Mouse (Mus musculus): Measurements from ENCODE around the gene Rab31. TPM values are rescaled to one million over a fixed set of nuclear protein-coding genes. Genes with fewer than 3 reads are reported as not detected.

Gene Rab31
- total RNA-seq, 2 experiments from 2014 or later, result 50.2 to 51.1 TPM

DNA sequence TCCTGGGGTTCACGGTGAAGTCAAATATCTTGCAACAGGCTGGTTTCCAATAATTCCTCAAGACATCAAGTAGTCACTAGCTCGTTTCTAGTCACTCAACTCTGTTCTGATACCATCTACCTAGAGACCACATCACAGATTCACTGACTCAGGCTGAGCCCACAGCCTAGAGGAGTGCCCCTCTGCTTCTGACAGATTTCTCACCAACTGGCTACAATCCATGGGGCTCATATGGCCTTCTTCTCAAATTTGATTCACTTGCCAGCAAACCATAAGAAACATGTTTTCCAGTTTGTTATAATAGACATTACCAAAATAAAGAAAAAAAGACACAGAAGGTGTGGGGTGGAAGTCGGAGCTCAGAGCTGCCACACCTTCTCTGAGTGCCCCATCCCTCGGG lies 31.0 kb downstream of the Rab31 start:
- DNase-seq (ENCODE audit: low spot score in 2 of 2), result no peak

GRCm38 (mm10) chr17:65739874-65740725 lies 32.5 kb downstream of the Rab31 start:
- no peak for DNase-seq (ENCODE audit: low spot score in 2 of 2)

DNA sequence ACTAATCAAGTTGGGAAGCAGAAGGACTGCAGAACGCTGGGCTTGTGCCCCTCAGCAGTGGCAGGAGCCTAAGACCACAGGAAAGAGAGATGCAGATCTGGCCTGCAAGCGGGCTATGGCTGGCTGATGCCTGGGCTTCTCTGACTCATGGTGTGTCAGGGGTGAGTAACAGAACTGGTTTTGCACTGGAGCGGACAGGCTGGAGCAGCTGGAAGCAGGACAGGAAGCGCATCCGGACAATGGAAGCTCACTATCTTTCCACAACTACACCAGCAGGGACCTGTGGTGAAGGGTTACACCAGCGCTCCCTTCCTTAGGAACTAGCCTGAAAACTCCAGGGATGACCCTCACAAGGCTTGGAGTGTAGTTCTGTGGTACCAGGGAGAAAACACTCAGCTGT lies 34.9 kb downstream of the Rab31 start:
- DNase-seq (ENCODE audit: low spot score in 2 of 2), result no peak

GRCm38 (mm10) chr17:65737175-65737574 lies 35.4 kb downstream of the Rab31 start:
- DNase-seq (ENCODE audit: low spot score in 2 of 2), result no peak

DNA sequence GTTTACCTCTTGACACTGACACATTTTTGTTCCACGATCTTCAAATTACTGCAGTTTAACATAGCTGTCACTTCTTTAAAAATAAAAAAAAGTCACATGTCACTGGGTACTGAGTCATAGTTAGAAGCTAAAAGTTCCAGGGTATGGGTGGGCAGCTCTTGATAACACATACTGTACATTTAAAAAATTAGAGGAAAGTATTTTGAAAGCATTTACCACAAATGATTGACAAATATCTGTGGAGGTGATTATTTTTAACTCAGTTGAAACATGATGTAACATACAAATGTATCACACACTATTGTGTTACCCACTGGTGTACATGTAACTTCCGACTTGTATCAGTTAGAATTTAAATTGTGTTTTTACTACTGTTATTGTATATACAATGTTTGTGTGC lies 37.5 kb downstream of the Rab31 start:
- no peak for DNase-seq (ENCODE audit: low spot score in 2 of 2)

- DNase-seq (ENCODE audit: low spot score in 2 of 2), result no peak
Measured at GRCm38 (mm10) chr17:65732666-65733065, 39.9 kb downstream of the Rab31 start.

GRCm38 (mm10) chr17:65731710-65732109 lies 40.8 kb downstream of the Rab31 start:
- DNase-seq (ENCODE audit: low spot score in 2 of 2), result no peak

GRCm38 (mm10) chr17:65729945-65730741 lies 42.4 kb downstream of the Rab31 start:
- DNase-seq (ENCODE audit: low spot score in 2 of 2), result no peak

DNA sequence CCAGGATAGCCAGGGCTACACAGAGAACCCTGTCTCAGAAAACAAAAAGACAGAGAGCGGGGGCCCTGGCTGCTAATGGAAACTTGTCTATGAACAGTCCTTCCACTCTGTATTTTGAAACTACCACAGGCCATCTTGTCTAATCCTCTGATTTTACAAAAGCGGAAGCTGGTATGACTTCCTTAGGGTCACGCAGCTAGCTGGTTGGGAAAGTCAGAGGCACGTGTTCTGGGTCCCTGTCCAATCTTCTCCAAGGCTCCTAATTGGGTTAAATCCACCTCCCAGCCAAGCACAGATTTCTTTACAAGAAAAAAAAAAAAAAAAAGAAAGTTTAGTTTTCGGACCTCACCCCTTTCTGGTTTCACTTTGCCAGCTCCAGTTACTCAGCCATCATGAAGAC lies 45.8 kb downstream of the Rab31 start:
- DNase-seq (ENCODE audit: low spot score in 2 of 2), result no peak

- DNase-seq (ENCODE audit: low spot score in 2 of 2), result peak in 1 of 2 experiments; percentile 29
Measured at GRCm38 (mm10) chr17:65726274-65726673, 46.3 kb downstream of the Rab31 start.

- DNase-seq (ENCODE audit: low spot score in 2 of 2), result no peak
Measured at GRCm38 (mm10) chr17:65725814-65726213, 46.7 kb downstream of the Rab31 start.

DNA sequence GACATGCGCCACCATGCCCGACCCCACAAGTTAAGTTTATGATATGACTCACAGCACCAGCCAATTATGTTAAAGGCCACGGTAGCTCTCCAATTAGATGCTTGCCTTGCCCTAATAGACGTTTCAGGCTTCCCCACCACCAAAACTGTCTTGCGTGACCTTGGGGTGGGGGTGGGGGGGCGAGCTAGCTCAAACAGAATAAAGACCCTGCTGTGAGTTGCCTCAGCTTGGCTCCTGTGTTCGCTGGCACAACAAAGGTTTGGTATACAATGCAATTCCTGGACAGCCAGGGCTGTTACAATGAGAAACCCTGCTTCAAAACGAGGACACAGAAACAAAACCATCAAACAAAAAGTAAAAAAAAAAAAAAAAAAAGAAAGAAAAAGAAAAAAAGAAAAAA lies 47.2 kb downstream of the Rab31 start:
- no peak for DNase-seq (ENCODE audit: low spot score in 2 of 2)

DNA sequence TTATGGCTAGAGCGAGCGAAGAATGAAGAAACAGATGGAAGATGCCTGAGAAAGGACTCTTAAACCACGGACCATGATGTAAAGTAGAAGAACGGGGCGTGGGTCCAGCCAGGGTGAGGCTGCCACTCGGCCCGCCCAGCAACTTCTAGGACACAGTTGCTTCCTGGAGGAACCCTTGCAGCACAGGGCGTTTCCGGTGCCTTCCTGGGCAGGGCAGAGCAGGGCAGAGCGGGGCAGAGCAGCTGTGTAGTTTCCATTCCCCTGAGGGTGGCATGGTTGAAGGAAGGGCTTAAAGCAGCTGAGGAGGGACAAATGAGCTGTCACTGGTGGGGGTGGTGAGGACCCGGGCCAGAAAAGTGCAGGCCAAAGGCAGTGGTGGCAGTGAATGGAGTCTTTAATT lies 48.3 kb downstream of the Rab31 start:
- no peak for DNase-seq (ENCODE audit: low spot score in 2 of 2)

DNA sequence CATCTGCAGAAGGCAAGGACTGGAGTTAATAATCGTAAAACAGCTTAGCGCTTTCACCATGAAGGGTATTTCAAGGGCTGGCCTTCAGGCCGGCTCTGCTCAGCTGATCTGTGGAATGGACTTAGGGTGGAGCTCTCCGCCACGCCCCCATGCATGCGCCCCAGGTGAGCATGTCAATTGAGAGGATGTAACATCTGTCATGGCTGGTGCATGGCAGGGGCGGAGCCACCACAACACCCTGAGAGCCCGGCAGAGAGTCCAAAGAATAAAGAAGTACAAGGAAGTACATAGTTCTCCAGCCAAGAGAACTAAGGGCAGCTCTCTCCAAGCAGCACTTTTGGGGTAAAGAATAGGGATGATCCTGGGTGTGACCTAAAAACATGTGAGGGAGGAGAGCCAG lies 48.9 kb downstream of the Rab31 start:
- DNase-seq (ENCODE audit: low spot score in 2 of 2), result no peak

- no peak for DNase-seq (ENCODE audit: low spot score in 2 of 2)
Measured at GRCm38 (mm10) chr17:65721330-65721729, 51.2 kb downstream of the Rab31 start.

GRCm38 (mm10) chr17:65719826-65720225 lies 52.7 kb downstream of the Rab31 start:
- DNase-seq (ENCODE audit: low spot score in 2 of 2), result no peak

GRCm38 (mm10) chr17:65718578-65718977 lies 54.0 kb downstream of the Rab31 start:
- no peak for DNase-seq (ENCODE audit: low spot score in 2 of 2)

DNA sequence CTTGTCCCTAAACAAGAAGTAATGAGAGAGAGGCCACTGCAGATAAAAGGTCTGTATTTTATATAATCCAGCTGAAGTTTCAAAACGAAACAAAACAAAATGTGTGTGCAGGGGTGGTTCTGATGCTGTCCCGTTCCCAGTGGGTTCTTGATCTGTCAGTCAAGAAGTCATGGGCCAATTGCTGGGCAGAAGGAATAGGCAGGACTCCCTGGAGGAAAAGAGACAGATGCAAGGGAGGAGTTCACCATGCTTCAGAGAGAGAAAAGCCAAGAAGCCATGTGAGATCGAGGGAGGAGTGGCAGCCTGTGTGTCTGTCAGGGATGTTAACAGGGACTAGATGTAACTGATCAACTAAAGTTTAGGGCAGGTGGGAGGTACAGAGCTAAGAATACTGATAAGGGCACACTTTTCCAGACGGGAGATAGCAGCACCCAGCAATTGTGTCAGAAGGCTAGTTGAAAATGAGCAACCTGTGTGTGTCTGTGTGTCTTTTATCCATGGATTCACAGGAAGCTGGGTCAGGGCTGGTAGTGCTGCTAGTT lies 54.8 kb downstream of the Rab31 start:
- no peak for DNase-seq (ENCODE audit: low spot score in 2 of 2)

- no peak for DNase-seq (ENCODE audit: low spot score in 2 of 2)
Measured at GRCm38 (mm10) chr17:65714060-65714459, 58.5 kb downstream of the Rab31 start.

- no peak for DNase-seq (ENCODE audit: low spot score in 2 of 2)
Measured at GRCm38 (mm10) chr17:65712861-65713535, 59.6 kb downstream of the Rab31 start.

DNA sequence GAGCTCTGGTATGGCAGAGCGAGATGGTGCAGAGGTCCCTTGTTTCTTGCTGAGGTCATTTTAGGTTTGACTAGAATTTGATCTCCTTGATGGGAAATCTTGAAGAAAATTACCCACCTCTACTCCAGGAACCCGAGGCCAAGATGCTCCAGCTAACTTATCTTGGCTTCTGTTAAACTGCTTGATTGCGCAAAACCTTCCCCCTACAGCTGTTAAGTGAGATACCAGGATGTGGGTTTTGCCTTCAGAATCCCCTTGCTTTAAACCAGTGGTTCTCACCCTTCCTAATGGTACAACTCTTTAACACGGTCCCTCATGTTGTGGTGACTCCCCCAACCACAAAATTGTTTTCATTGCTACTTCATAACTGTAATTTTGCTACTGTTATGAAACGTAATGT lies 60.8 kb downstream of the Rab31 start:
- no peak for DNase-seq (ENCODE audit: low spot score in 2 of 2)

DNA sequence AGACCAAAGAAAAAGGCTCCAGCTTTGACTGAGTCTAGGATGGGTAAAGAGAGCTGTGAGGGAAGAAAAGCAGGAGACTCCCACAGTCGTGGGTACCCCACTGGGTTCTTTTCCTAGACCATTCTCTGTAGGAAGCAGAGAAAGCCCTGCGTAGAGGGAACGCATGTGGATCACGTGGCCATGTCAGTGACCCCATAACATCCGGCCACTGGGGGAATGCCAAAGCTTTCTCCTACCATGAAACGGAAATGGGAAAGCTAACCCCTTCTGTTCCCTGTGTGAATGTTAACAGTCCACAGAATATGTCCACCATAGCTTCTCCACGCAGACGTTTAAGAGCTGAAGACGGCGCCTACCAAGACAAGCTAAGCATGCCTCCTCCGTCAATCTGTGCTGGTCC lies 62.0 kb downstream of the Rab31 start:
- DNase-seq (ENCODE audit: low spot score in 2 of 2), result no peak

Measured in left cerebral cortex, adult 18-20 months (tissue).